Mouse (Mus musculus): ENCODE measurements around the gene Gm11627. TPM values are rescaled to one million over a fixed set of nuclear protein-coding genes. Genes with fewer than 3 reads are reported as not detected.

Gm11627 gene
- polyA plus RNA-seq, 1 experiment: 1.9 TPM

DNA sequence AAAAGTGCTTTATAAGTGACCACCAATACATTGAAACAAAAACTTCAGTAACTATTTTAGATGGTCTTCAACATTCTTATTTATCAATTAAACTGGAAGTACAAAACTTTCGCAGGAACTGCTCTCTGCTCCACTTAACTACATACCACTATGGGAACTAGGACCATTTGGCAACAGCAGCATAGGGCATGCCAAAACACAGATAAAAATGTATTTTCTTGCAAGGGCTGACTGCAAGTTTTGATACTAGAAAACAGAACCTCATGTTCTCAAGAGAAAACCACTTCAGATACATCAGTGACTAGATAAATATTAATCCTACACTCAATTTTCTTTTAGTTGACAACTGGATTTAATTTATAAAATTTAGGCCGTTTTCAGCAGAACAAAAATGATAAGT lies 45.2 kb downstream of the Gm11627 start:
- Histone ChIP-seq H3K79me2 (ENCODE audit: control insufficient read depth, insufficient read depth) (peaks cover 59% of the 10 kb centered on the region), H3K36me3 (ENCODE audit: control insufficient read depth, insufficient read depth) (peaks cover 27% of the 10 kb centered on the region), H3ac (ENCODE audit: control insufficient read depth, insufficient read length) (no peak overlapping the region), H3K27me3 (ENCODE audit: control insufficient read depth, insufficient read depth, insufficient read length) (no peaks in the 10 kb centered on the region), H3K4me2 (ENCODE audit: low read depth) (no peak overlapping the region), H3K4me3 (no peak overlapping the region)
- TF ChIP-seq TCF3 (IDR thresholded peaks at IDR 0.05; ENCODE audit: insufficient read length, low read depth) (no peak), SRF (IDR thresholded peaks at IDR 0.05; ENCODE audit: control insufficient read depth, insufficient read length, low read depth) (no peak)

DNA sequence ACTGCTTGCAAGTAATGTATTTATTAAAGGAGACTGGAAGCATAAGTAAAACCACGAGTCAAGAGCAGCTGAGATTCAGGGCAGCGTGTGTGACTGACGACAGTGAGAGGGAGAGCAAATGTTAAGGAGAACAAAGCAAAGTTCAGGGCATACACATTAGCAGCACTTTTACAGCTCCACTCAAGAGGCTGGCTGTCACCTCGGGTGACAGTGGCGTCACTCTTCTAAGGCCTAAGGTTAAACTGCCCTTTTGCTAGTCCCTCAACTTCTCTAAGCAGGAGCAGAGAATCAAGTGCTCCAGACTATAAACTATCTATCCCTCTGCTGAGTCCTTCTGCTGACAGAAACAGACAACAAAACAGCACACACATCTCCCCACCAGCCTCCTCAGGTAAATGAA lies 47.8 kb downstream of the Gm11627 start:
- Histone ChIP-seq H3K36me3 (ENCODE audit: control insufficient read depth, insufficient read depth) (peaks cover 19% of the 10 kb centered on the region), H3K4me3 (no peak overlapping the region)
- TF ChIP-seq TCF3 (IDR thresholded peaks at IDR 0.05; ENCODE audit: insufficient read length, low read depth): no peak

More for the DNA sequence above, 47.8 kb downstream of the Gm11627 start:
- Histone ChIP-seq H3K79me2 (ENCODE audit: control insufficient read depth, insufficient read depth) (peaks cover 67% of the 10 kb centered on the region), H3K4me2 (ENCODE audit: low read depth) (no peak overlapping the region), H3K27me3 (ENCODE audit: control insufficient read depth, insufficient read depth, insufficient read length) (no peaks in the 10 kb centered on the region), H3ac (ENCODE audit: control insufficient read depth, insufficient read length) (no peak overlapping the region)

Other genes with a start within 250 kb of the Gm11627 start
- not detected for gene Slc4a1, start 213.3 kb downstream of the Gm11627 start, polyA plus RNA-seq (2012; fragmentation: generic; extraction: Trizol)
- 10.3 TPM for gene Rundc3a, start 186.1 kb downstream of the Gm11627 start, polyA plus RNA-seq (2012; fragmentation: generic; extraction: Trizol)
- 274 TPM for gene Slc25a39, start 171.5 kb downstream of the Gm11627 start, polyA plus RNA-seq (2012; fragmentation: generic; extraction: Trizol)
- 174 TPM for gene Grn, start 149.1 kb downstream of the Gm11627 start, polyA plus RNA-seq (2012; fragmentation: generic; extraction: Trizol)
- gene Fam171a2, start 131.8 kb downstream of the Gm11627 start, polyA plus RNA-seq (2012; fragmentation: generic; extraction: Trizol): 162 TPM
- 7.2 TPM for gene Itga2b, start 109.3 kb downstream of the Gm11627 start, polyA plus RNA-seq (2012; fragmentation: generic; extraction: Trizol)
- 9.0 TPM for gene Gpatch8, start 23.1 kb downstream of the Gm11627 start, polyA plus RNA-seq (2012; fragmentation: generic; extraction: Trizol)
- gene Fzd2, start 24.9 kb upstream of the Gm11627 start, polyA plus RNA-seq (2012; fragmentation: generic; extraction: Trizol): 66.9 TPM
- gene Meioc, start 84.3 kb upstream of the Gm11627 start, polyA plus RNA-seq (2012; fragmentation: generic; extraction: Trizol): 0.01 TPM
- gene Ccdc43, start 118.3 kb upstream of the Gm11627 start, polyA plus RNA-seq (2012; fragmentation: generic; extraction: Trizol): 26.8 TPM
- 0.19 TPM for gene Adam11, start 182.0 kb upstream of the Gm11627 start, polyA plus RNA-seq (2012; fragmentation: generic; extraction: Trizol)
- 10.3 TPM for gene Gjc1, start 240.2 kb upstream of the Gm11627 start, polyA plus RNA-seq (2012; fragmentation: generic; extraction: Trizol)

Data from myocyte (in vitro differentiated cells).